Mouse (Mus musculus) Muller cell, postnatal 12 days (primary cell): ENCODE results near the gene Atp1a3.

Source experiments
- DNase-seq: peaks from one replicate; pipeline ENCODE4 v3.0.0-alpha.2; 2015; ENCODE audit errors: inconsistent ontology term

Gene Atp1a3

GRCm38 (mm10) chr7:24964897-24965535 lies 40.7 kb downstream of the Atp1a3 start:
- peak; percentile 37 for DNase-seq

GRCm38 (mm10) chr7:24964288-24964687 lies 41.5 kb downstream of the Atp1a3 start:
- DNase-seq, result no peak

GRCm38 (mm10) chr7:24955226-24955625 lies 50.5 kb downstream of the Atp1a3 start:
- no peak for DNase-seq

- DNase-seq, result no peak
Measured at GRCm38 (mm10) chr7:24954450-24954849, 51.3 kb downstream of the Atp1a3 start.

- DNase-seq, result no peak
Measured at GRCm38 (mm10) chr7:24953966-24954365, 51.8 kb downstream of the Atp1a3 start.

GRCm38 (mm10) chr7:24949958-24950623 lies 55.7 kb downstream of the Atp1a3 start:
- DNase-seq, result peak; percentile 62

GRCm38 (mm10) chr7:24948774-24949173 lies 57.0 kb downstream of the Atp1a3 start:
- DNase-seq, result no peak

- no peak for DNase-seq
Measured at GRCm38 (mm10) chr7:24947316-24948048, 58.3 kb downstream of the Atp1a3 start.

- DNase-seq, result no peak
Measured at GRCm38 (mm10) chr7:24944257-24944950, 61.4 kb downstream of the Atp1a3 start, which contains the start of gene Gm4881. TSS of gene Gm4881 (minus strand) at chr7:24944494.

GRCm38 (mm10) chr7:24943641-24944040 lies 62.1 kb downstream of the Atp1a3 start:
- DNase-seq, result no peak

GRCm38 (mm10) chr7:24931651-24932050 lies 74.1 kb downstream of the Atp1a3 start:
- no peak for DNase-seq

GRCm38 (mm10) chr7:24930475-24930874 lies 75.3 kb downstream of the Atp1a3 start:
- no peak for DNase-seq
